Mouse (Mus musculus): ENCODE results near the gene Dclk2.

DNA sequence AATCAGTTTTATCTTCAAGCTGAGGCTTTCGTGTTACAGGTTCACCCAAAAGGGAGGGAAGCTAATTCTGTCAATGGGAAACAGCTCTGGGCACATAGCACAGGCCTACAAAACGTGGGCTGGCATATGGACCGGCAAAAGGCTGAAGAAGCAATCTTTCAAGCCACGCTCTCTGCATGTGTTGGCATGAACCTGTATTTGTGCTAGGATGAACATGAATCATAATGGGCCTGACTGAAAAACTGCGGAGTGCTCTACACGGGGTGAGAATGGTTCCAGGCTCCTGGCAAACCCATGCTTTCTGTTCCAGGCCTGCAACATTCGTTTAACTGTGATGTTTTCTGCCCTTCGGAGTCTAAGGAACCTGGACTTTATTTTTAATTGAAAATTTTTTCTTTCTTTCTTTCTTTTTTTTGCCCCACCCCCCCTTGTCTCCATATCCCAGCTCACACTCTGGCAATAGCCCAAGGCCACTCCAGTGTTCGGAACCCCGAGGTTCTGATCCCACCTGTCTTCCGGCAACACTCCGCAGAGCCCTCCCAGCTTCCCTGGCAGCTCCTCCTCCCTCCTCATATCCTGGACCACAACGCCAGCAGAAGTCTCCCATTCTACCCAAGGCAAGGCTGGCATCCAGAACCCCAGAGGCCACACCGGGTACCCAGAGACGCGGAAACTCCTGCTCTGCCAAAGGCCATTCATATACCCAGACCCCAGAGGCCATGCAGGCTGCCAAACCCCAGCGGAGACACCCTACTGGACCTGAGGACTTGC, 42.2 kb upstream of the Dclk2 start:
- TF ChIP-seq POLR2A (IDR thresholded peaks at IDR 0.05; ENCODE audit: extremely low read depth, insufficient read depth, low read length) (no peak), CTCF (IDR thresholded peaks at IDR 0.05; ENCODE audit: extremely low read depth, insufficient read depth, low read length) (no peak)

Measured in cortical plate, adult 2 months (tissue).